Comparison of ENCODE assay signal across 9 mouse cellular contexts in genomic region chr1:78008811-78009410, GRCm38 (mm10).
DNase-seq lines count a peak whose midpoint lies in the region; ATAC-seq and TF ChIP-seq lines count a peak whose summit lies in the region.
"Had no signal": no experiment of that assay in that cellular context is flagged by ENCODE, and none has a peak within 500 bp of the region (broad histone marks: within the 10 kb centered on the region; RNA-seq: fewer than 3 reads in every experiment).

No protein-coding gene starts in this region.

- TF ChIP-seq POLR2A in ES-Bruce4 (IDR thresholded peaks at IDR 0.05; ENCODE audit: insufficient read depth, low read length) = no peak

- H3K4me1 ChIP-seq in heart, embryonic 15.5 days (replicated peaks) = no peaks in the 10 kb centered on the region
- no peaks in the 10 kb centered on the region for H3K4me1 ChIP-seq in ES-Bruce4 (ENCODE audit: control insufficient read depth, insufficient read depth, low read length)

- H3K9ac ChIP-seq in heart, embryonic 15.5 days = no peak overlapping the region
- no peak overlapping the region for H3K9ac ChIP-seq in ES-Bruce4 (ENCODE audit: low read depth, poor library complexity, severe bottlenecking)
- H3K9ac ChIP-seq: limb, embryonic 12.5 days had no signal

- H3K36me3 ChIP-seq in heart, embryonic 15.5 days = no peaks in the 10 kb centered on the region
- no peaks in the 10 kb centered on the region for H3K36me3 ChIP-seq in ES-Bruce4 (ENCODE audit: control insufficient read depth, insufficient read depth, low read length, poor library complexity, severe bottlenecking)
- H3K36me3 ChIP-seq: limb, embryonic 12.5 days had no signal

- 28% methylated on average over 16 of the region's 16 CpGs for WGBS in heart, embryonic 15.5 days

- peak; percentile 83 for TF ChIP-seq CTCF in ES-Bruce4 (IDR thresholded peaks at IDR 0.05; ENCODE audit: low read depth, low read length)

- no peaks in the 10 kb centered on the region for H3K9me3 ChIP-seq in heart, embryonic 15.5 days (replicated peaks)
- no peaks in the 10 kb centered on the region for H3K9me3 ChIP-seq in ES-Bruce4 (replicated peaks; ENCODE audit: control insufficient read depth, insufficient read depth, low read length, poor library complexity, severe bottlenecking)
- H3K9me3 ChIP-seq: limb, embryonic 12.5 days had no signal

- no peak overlapping the region for H3K27ac ChIP-seq in heart, embryonic 15.5 days
- H3K27ac ChIP-seq in ES-Bruce4 (ENCODE audit: insufficient read depth, low read length) = no peak overlapping the region
- H3K27ac ChIP-seq: limb, embryonic 12.5 days had no signal

- no peak for TF ChIP-seq EP300 in ES-Bruce4 (IDR thresholded peaks at IDR 0.05; ENCODE audit: insufficient read depth, low read depth, low read length)

- peak overlapping the region; percentile 9; the same call in 1 of the 2 replicates for H3K4me2 ChIP-seq in heart, embryonic 15.5 days
- H3K4me2 ChIP-seq: limb, embryonic 12.5 days had no signal

- no peak for ATAC-seq in heart, embryonic 15.5 days (replicated peaks; ENCODE audit: insufficient number of reproducible peaks, insufficient read depth, low FRiP score, low read depth)

- no peaks in the 10 kb centered on the region for H3K27me3 ChIP-seq in heart, embryonic 15.5 days
- no peaks in the 10 kb centered on the region for H3K27me3 ChIP-seq in ES-Bruce4 (ENCODE audit: control insufficient read depth, insufficient read depth, low read length, poor library complexity, severe bottlenecking)

- H3K4me3 ChIP-seq in heart, embryonic 15.5 days = no peak overlapping the region
- no peak overlapping the region for H3K4me3 ChIP-seq in ES-Bruce4 (ENCODE audit: low read depth, low read length)
- H3K4me3 ChIP-seq: limb, embryonic 12.5 days had no signal

- no peak for DNase-seq in heart, adult 9 months (ENCODE audit: low spot score in 2 of 2)
- peak; percentile 55 for DNase-seq in adrenal gland, postnatal 25 days
- DNase-seq in kidney, adult 9 months = peak; percentile 41
- DNase-seq in lung, postnatal 4 days = peak; percentile 47 to 50
- DNase-seq in frontal cortex, postnatal 10 days (ENCODE audit: low spot score in 2 of 2) = no peak
- no peak for DNase-seq in frontal cortex, postnatal 14 days (ENCODE audit: low spot score in 2 of 2)

Comparison
In these comparisons a context has a peak if more than half of its experiments do, and no peak if none do; other contexts are left out.
1. DNase-seq: peak in adrenal gland, postnatal 25 days (single experiment), kidney, adult 9 months (single experiment) and lung, postnatal 4 days (2 of 2); none in heart, adult 9 months (0 of 2), frontal cortex, postnatal 10 days (0 of 2) and frontal cortex, postnatal 14 days (0 of 2).